Mouse (Mus musculus): Measurements from ENCODE around the gene Eno2. TPM values are rescaled to one million over a fixed set of nuclear protein-coding genes. Genes with fewer than 3 reads are reported as not detected.

Gene Eno2
- polyA plus RNA-seq, 1 experiment from 2014 or later, result 6.0 TPM

- Histone ChIP-seq H3K27me3 (replicated peaks) (no peaks in the 10 kb centered on the region), H3K9ac (peak overlapping the region; percentile 83; the same call in 1 of the 2 replicates), H3K27ac (ENCODE audit: poor library complexity, severe bottlenecking) (0 out of 2 replicates have a peak overlapping the region, but pooled peaks have one; percentile 58), H3K4me2 (peak overlapping the region; percentile 84), H3K9me3 (replicated peaks) (no peaks in the 10 kb centered on the region), H3K36me3 (peaks cover 61% of the 10 kb centered on the region), H3K4me1 (replicated peaks) (peaks cover 20% of the 10 kb centered on the region), H3K4me3 (peak overlapping the region; percentile 53)
- 84% methylated on average over 7 of the region's 7 CpGs for whole genome bisulfite sequencing
- ATAC-seq (ENCODE audit: insufficient number of reproducible peaks, low FRiP score), result no peak
Observed at GRCm38 (mm10) chr6:124746654-124747632, 22.5 kb downstream of the Eno2 start.

- Histone ChIP-seq H3K9ac (peak overlapping the region; percentile 83), H3K27ac (ENCODE audit: poor library complexity, severe bottlenecking) (peak overlapping the region; percentile 58; the same call in 1 of the 2 replicates), H3K27me3 (replicated peaks) (no peaks in the 10 kb centered on the region), H3K9me3 (replicated peaks) (no peaks in the 10 kb centered on the region), H3K4me2 (peak overlapping the region; percentile 84), H3K36me3 (peaks cover 61% of the 10 kb centered on the region), H3K4me1 (replicated peaks) (peaks cover 24% of the 10 kb centered on the region), H3K4me3 (peak overlapping the region; percentile 53)
- WGBS, result 24% methylated on average over 8 of the region's 8 CpGs
- ATAC-seq (ENCODE audit: insufficient number of reproducible peaks, low FRiP score), result no peak
Observed at GRCm38 (mm10) chr6:124746296-124746605, 23.2 kb downstream of the Eno2 start.

- ATAC-seq (ENCODE audit: insufficient number of reproducible peaks, low FRiP score), result peak; percentile 84
- peaks cover 24% of the 10 kb centered on the region for H3K4me1 ChIP-seq (replicated peaks)
- H3K9ac ChIP-seq, result peak overlapping the region; percentile 83
- peaks cover 61% of the 10 kb centered on the region for H3K36me3 ChIP-seq
- whole genome bisulfite sequencing, result 1% methylated on average over 85 of the region's 85 CpGs
- H3K9me3 ChIP-seq (replicated peaks), result no peaks in the 10 kb centered on the region
- peak overlapping the region; percentile 58 for H3K27ac ChIP-seq (ENCODE audit: poor library complexity, severe bottlenecking)
- peak overlapping the region; percentile 53 for H3K4me3 ChIP-seq
- H3K27me3 ChIP-seq (replicated peaks), result no peaks in the 10 kb centered on the region
- H3K4me2 ChIP-seq, result peak overlapping the region; percentile 84
Observed at GRCm38 (mm10) chr6:124745490-124746295, 23.8 kb downstream of the Eno2 start.

- H3K36me3 ChIP-seq, result peaks cover 59% of the 10 kb centered on the region
- peak overlapping the region; percentile 53 for H3K4me3 ChIP-seq
- no peaks in the 10 kb centered on the region for H3K9me3 ChIP-seq (replicated peaks)
- H3K4me2 ChIP-seq, result peak overlapping the region; percentile 84
- H3K27ac ChIP-seq (ENCODE audit: poor library complexity, severe bottlenecking), result peak overlapping the region; percentile 58
- ATAC-seq (ENCODE audit: insufficient number of reproducible peaks, low FRiP score), result no peak
- peaks cover 27% of the 10 kb centered on the region for H3K4me1 ChIP-seq (replicated peaks)
- H3K9ac ChIP-seq, result peak overlapping the region; percentile 61
- 72% methylated on average over 26 of the region's 26 CpGs for WGBS
- no peaks in the 10 kb centered on the region for H3K27me3 ChIP-seq (replicated peaks)
Observed at GRCm38 (mm10) chr6:124744755-124745321, 24.6 kb downstream of the Eno2 start.

GRCm38 (mm10) chr6:124743647-124744046 lies 25.8 kb downstream of the Eno2 start:
- Histone ChIP-seq H3K9me3 (replicated peaks) (no peaks in the 10 kb centered on the region), H3K36me3 (peaks cover 54% of the 10 kb centered on the region), H3K4me3 (no peak overlapping the region), H3K27ac (ENCODE audit: poor library complexity, severe bottlenecking) (no peak overlapping the region), H3K27me3 (replicated peaks) (no peaks in the 10 kb centered on the region), H3K4me1 (replicated peaks) (peaks cover 39% of the 10 kb centered on the region), H3K4me2 (no peak overlapping the region), H3K9ac (no peak overlapping the region)
- no peak for ATAC-seq (ENCODE audit: insufficient number of reproducible peaks, low FRiP score)
- 89% methylated on average over 8 of the region's 8 CpGs for WGBS

GRCm38 (mm10) chr6:124742839-124743514 lies 26.5 kb downstream of the Eno2 start:
- Histone ChIP-seq H3K4me1 (replicated peaks) (peaks cover 45% of the 10 kb centered on the region), H3K9ac (no peak overlapping the region), H3K36me3 (peaks cover 47% of the 10 kb centered on the region), H3K27me3 (replicated peaks) (no peaks in the 10 kb centered on the region), H3K9me3 (replicated peaks) (no peaks in the 10 kb centered on the region), H3K27ac (ENCODE audit: poor library complexity, severe bottlenecking) (no peak overlapping the region), H3K4me2 (no peak overlapping the region), H3K4me3 (no peak overlapping the region)
- 87% methylated on average over 15 of the region's 15 CpGs for WGBS
- no peak for ATAC-seq (ENCODE audit: insufficient number of reproducible peaks, low FRiP score)

- H3K4me2 ChIP-seq, result peak overlapping the region; percentile 80
- 76% methylated on average over 3 of the region's 3 CpGs for WGBS
- H3K9ac ChIP-seq, result peak overlapping the region; percentile 84
- peak overlapping the region; percentile 98 for H3K27ac ChIP-seq (ENCODE audit: poor library complexity, severe bottlenecking)
- no peak for ATAC-seq (ENCODE audit: insufficient number of reproducible peaks, low FRiP score)
- peak overlapping the region; percentile 60 for H3K4me3 ChIP-seq
- H3K27me3 ChIP-seq (replicated peaks), result no peaks in the 10 kb centered on the region
- no peaks in the 10 kb centered on the region for H3K9me3 ChIP-seq (replicated peaks)
- peaks cover 36% of the 10 kb centered on the region for H3K36me3 ChIP-seq
- H3K4me1 ChIP-seq (replicated peaks), result peaks cover 45% of the 10 kb centered on the region
Observed at GRCm38 (mm10) chr6:124741842-124742241, 27.6 kb downstream of the Eno2 start.

- under 1% methylated on average over 41 of the region's 41 CpGs for WGBS
- peak; percentile 76 for ATAC-seq (ENCODE audit: insufficient number of reproducible peaks, low FRiP score)
- H3K4me1 ChIP-seq (replicated peaks), result peaks cover 38% of the 10 kb centered on the region
Observed at GRCm38 (mm10) chr6:124740888-124741761, 28.3 kb downstream of the Eno2 start, which contains the start of gene Grcc10. Grcc10 (minus strand) TSS chr6:124741374.

GRCm38 (mm10) chr6:124740211-124740887 lies 29.1 kb downstream of the Eno2 start:
- H3K4me3 ChIP-seq, result peak overlapping the region; percentile 60

More at GRCm38 (mm10) chr6:124740888-124741761, 28.3 kb downstream of the Eno2 start, which contains the start of gene Grcc10:
- Histone ChIP-seq H3K9me3 (replicated peaks) (no peaks in the 10 kb centered on the region), H3K9ac (peak within 1 kb of the TSS; percentile 84), H3K36me3 (peaks cover 32% of the 10 kb centered on the region), H3K27ac (ENCODE audit: poor library complexity, severe bottlenecking) (peak within 1 kb of the TSS; percentile 98), H3K27me3 (replicated peaks) (no peaks in the 10 kb centered on the region), H3K4me2 (peak within 1 kb of the TSS; percentile 80), H3K4me3 (peak within 1 kb of the TSS; percentile 60)

More at GRCm38 (mm10) chr6:124740211-124740887, 29.1 kb downstream of the Eno2 start:
- Histone ChIP-seq H3K4me2 (peak overlapping the region; percentile 80), H3K9me3 (replicated peaks) (no peaks in the 10 kb centered on the region), H3K27ac (ENCODE audit: poor library complexity, severe bottlenecking) (peak overlapping the region; percentile 98), H3K4me1 (replicated peaks) (peaks cover 35% of the 10 kb centered on the region), H3K9ac (peak overlapping the region; percentile 84), H3K27me3 (replicated peaks) (no peaks in the 10 kb centered on the region), H3K36me3 (peaks cover 32% of the 10 kb centered on the region)
- peak; percentile 40 for ATAC-seq (ENCODE audit: insufficient number of reproducible peaks, low FRiP score)
- under 1% methylated on average over 28 of the region's 29 CpGs for WGBS
